Mouse (Mus musculus) liver, embryonic 14.5 days (tissue): ENCODE data around the gene Itpkb. TPM values are rescaled to one million over a fixed set of nuclear protein-coding genes. Genes with fewer than 3 reads are reported as not detected.

Source experiments
- ATAC-seq: fragments of 200-750 bp; cut with Nextera tagmentation; 2 replicates; pipeline ENCODE4 v1.8.0; 2017; ENCODE audit warnings: moderate number of reproducible peaks, mild to moderate bottlenecking, moderate library complexity; ENCODE audit not compliant: insufficient read depth
- DNase-seq, 3 experiments: peaks; one replicate each; pipeline ENCODE4 v3.0.0-alpha.2; 2012 to 2013; ENCODE audit warnings: low read depth in 3 of 3, low spot score in 3 of 3
- H3K27ac ChIP-seq: fragments of 300-500 bp; sonication (generic); 2 replicates; pipeline ENCODE4 v1.5.1; 2014; ENCODE audit warnings: moderate library complexity, mild to moderate bottlenecking, control low read depth, inconsistent platforms
- H3K27me3 ChIP-seq: fragments of 300-500 bp; sonication (generic); 2 replicates; pipeline ENCODE4 v1.6.1; 2014; ENCODE audit warnings: mild to moderate bottlenecking, low read length, moderate library complexity; ENCODE audit not compliant: control insufficient read depth, insufficient read depth
- H3K36me3 ChIP-seq: fragments of 300-500 bp; sonication (generic); replicated peaks from 2 replicates; pipeline ENCODE4 v1.6.1; 2014; ENCODE audit warnings: low read depth; ENCODE audit not compliant: control insufficient read depth, insufficient read depth
- H3K4me1 ChIP-seq, 2 experiments: fragments of 200-500 bp in 1 of 2; fragments of 300-500 bp in 1 of 2; sonication (generic) in 1 of 2; replicated peaks; 2 replicates each; pipeline ENCODE4 v1.6.1; 2012 to 2014; ENCODE audit warnings: antibody characterized with exemption in 1 of 2, inconsistent platforms in 1 of 2, low read length in 1 of 2; ENCODE audit not compliant: control insufficient read depth in 2 of 2, insufficient read depth in 2 of 2
- H3K4me2 ChIP-seq: fragments of 300-500 bp; sonication (generic); 2 replicates; pipeline ENCODE4 v1.6.1; 2014; ENCODE audit warnings: low read depth, mild to moderate bottlenecking, control low read depth, moderate library complexity
- H3K4me3 ChIP-seq, 2 experiments: fragments of 200-500 bp in 1 of 2; fragments of 300-500 bp in 1 of 2; sonication (generic) in 1 of 2; 2 replicates each; pipeline ENCODE4 v1.5.1; 2012 to 2014; ENCODE audit warnings: low read depth in 2 of 2, low read length in 2 of 2, mild to moderate bottlenecking in 2 of 2, control low read depth in 1 of 2, inconsistent platforms in 1 of 2, moderate library complexity in 1 of 2; ENCODE audit not compliant: insufficient read depth in 1 of 2
- H3K9ac ChIP-seq: fragments of 300-500 bp; sonication (generic); replicated peaks from 2 replicates; pipeline ENCODE4 v1.6.1; 2014; ENCODE audit warnings: mild to moderate bottlenecking, control low read depth, moderate library complexity
- H3K9me3 ChIP-seq: fragments of 300-500 bp; sonication (generic); 2 replicates; pipeline ENCODE4 v1.6.1; 2016; ENCODE audit warnings: low read length, mixed read lengths; ENCODE audit not compliant: control insufficient read depth
- CTCF ChIP-seq: IDR thresholded peaks from 2 replicates; pipeline ENCODE4 v1.5.1; 2016; ENCODE audit warnings: antibody characterized with exemption, low read depth, control low read depth
- EP300 ChIP-seq: IDR thresholded peaks from 2 replicates; pipeline ENCODE4 v1.6.1; 2016; ENCODE audit warnings: antibody characterized with exemption, low read depth
- WGBS: fragments of 180-500 bp; shearing (Covaris S2); extraction: QIAGEN DNeasy Blood & Tissue Kit; methylation state at CpG from one replicate; pipeline ENCODE4 v1.1.7; 2014; ENCODE audit not compliant: insufficient replicate concordance; 5-methylcytosine and 5-hydroxymethylcytosine counted together
- polyA plus RNA-seq, 2 experiments: library from polyadenylated mRNA; depleted of rRNA in 1 of 2; stranded (reverse) in 1 of 2; unstranded in 1 of 2; fragments of >200 nt; fragmentation: Nextera tagmentation in 1 of 2; extraction: Ambion mirVana in 1 of 2; gene quantifications; 2 replicates each; pipeline versions ENCODE4 v1.2.1 to v1.2.3; 2012 to 2014

Itpkb gene
- polyA plus RNA-seq, 2 experiments, result 0.52 to 1.3 TPM

DNA sequence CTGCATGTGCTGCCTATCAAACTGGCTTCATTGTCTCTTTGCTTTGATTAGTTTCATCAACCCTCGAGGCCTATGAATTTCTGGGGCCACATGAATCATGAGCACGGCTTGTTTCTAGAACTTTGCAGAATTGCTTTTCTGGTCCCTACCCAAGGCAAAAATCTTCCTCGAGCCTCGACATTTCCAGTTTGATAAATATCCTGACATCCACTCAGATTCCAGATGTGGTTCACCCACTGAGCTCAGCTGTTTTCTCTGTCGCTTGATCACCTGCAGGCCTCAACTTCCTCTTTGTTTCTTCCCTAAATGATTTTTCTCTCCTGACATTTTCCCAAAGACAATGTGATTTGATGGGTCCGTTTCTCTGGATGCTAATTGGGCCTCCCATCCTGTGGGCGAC lies 42.1 kb upstream of the Itpkb start:
- Histone ChIP-seq H3K27ac (no peak overlapping the region), H3K4me1 (0 out of 4 replicates have a peak, but pooled peaks cover 0 to 8% of the 10 kb centered on the region in 2 experiments), H3K4me3 (no peak overlapping the region), H3K9ac (no peak overlapping the region), H3K4me2 (no peak overlapping the region), H3K27me3 (no peaks in the 10 kb centered on the region), H3K36me3 (no peaks in the 10 kb centered on the region), H3K9me3 (no peaks in the 10 kb centered on the region)
- DNase-seq (no peak), ATAC-seq (no peak)
- 51% methylated on average over 7 of the region's 7 CpGs for WGBS
- TF ChIP-seq EP300 (no peak), CTCF (no peak)

GRCm38 (mm10) chr1:180288872-180289468 lies 41.3 kb upstream of the Itpkb start:
- ATAC-seq (no peak), DNase-seq (no peak)
- H3K36me3 ChIP-seq, result no peaks in the 10 kb centered on the region
- no peaks in the 10 kb centered on the region for H3K27me3 ChIP-seq
- H3K4me3 ChIP-seq, result no peak overlapping the region
- 74% methylated on average over 7 of the region's 7 CpGs for WGBS
- H3K9ac ChIP-seq, result no peak overlapping the region
- H3K4me2 ChIP-seq, result no peak overlapping the region
- TF ChIP-seq CTCF, result no peak
- no peak for TF ChIP-seq EP300
- no peak overlapping the region for H3K27ac ChIP-seq
- H3K4me1 ChIP-seq, result 0 out of 4 replicates have a peak, but pooled peaks cover 0 to 8% of the 10 kb centered on the region in 2 experiments
- H3K9me3 ChIP-seq, result no peaks in the 10 kb centered on the region

- Histone ChIP-seq H3K27me3 (no peaks in the 10 kb centered on the region), H3K27ac (no peak overlapping the region), H3K9ac (no peak overlapping the region), H3K36me3 (no peaks in the 10 kb centered on the region), H3K4me2 (no peak overlapping the region), H3K4me1 (0 out of 4 replicates have a peak, but pooled peaks cover 0 to 8% of the 10 kb centered on the region in 2 experiments), H3K9me3 (no peaks in the 10 kb centered on the region), H3K4me3 (no peak overlapping the region)
- DNase-seq (no peak), ATAC-seq (no peak)
- 50% methylated on average over 5 of the region's 5 CpGs for WGBS
- TF ChIP-seq EP300 (no peak), CTCF (no peak)
These were observed 40.5 kb upstream of the Itpkb start for GRCm38 (mm10) chr1:180289788-180290187.

- DNase-seq (no peak), ATAC-seq (no peak)
- Histone ChIP-seq H3K36me3 (no peaks in the 10 kb centered on the region), H3K4me2 (no peak overlapping the region), H3K27ac (no peak overlapping the region), H3K4me3 (no peak overlapping the region), H3K9ac (no peak overlapping the region), H3K27me3 (no peaks in the 10 kb centered on the region), H3K4me1 (0 out of 4 replicates have a peak, but pooled peaks cover 0 to 8% of the 10 kb centered on the region in 2 experiments), H3K9me3 (no peaks in the 10 kb centered on the region)
- no peak for TF ChIP-seq CTCF
- no peak for TF ChIP-seq EP300
- WGBS, result 61% methylated on average over 4 of the region's 4 CpGs
These were observed 39.9 kb upstream of the Itpkb start for GRCm38 (mm10) chr1:180290358-180290757.

GRCm38 (mm10) chr1:180296088-180296487 lies 34.2 kb upstream of the Itpkb start:
- WGBS, result 36% methylated on average over 9 of the region's 9 CpGs
- no peak for DNase-seq

More at GRCm38 (mm10) chr1:180296088-180296487, 34.2 kb upstream of the Itpkb start:
- Histone ChIP-seq H3K9me3 (no peaks in the 10 kb centered on the region), H3K4me3 (no peak overlapping the region), H3K4me2 (no peak overlapping the region), H3K27ac (no peak overlapping the region), H3K4me1 (peaks cover 0 to 2% of the 10 kb centered on the region in 2 experiments; a peak in 1 of 4 replicates), H3K27me3 (no peaks in the 10 kb centered on the region), H3K36me3 (no peaks in the 10 kb centered on the region), H3K9ac (no peak overlapping the region)
- TF ChIP-seq EP300, result no peak
- TF ChIP-seq CTCF, result no peak
- no peak for ATAC-seq
